Mouse (Mus musculus) thymus, postnatal 25 days (tissue): ENCODE measurements around the gene Gle1.
A peak's percentile ranks its signal among the peaks of the same experiment; 100 is the strongest.
"Not testable (repeated sequence)": the region's sequence is repeated elsewhere in the genome, so short reads cannot be mapped to it uniquely, and the experiment has no call there.

Source experiments
- DNase-seq: peaks from one replicate; pipeline ENCODE4 v3.0.0; 2022

The Gle1 gene

DNA sequence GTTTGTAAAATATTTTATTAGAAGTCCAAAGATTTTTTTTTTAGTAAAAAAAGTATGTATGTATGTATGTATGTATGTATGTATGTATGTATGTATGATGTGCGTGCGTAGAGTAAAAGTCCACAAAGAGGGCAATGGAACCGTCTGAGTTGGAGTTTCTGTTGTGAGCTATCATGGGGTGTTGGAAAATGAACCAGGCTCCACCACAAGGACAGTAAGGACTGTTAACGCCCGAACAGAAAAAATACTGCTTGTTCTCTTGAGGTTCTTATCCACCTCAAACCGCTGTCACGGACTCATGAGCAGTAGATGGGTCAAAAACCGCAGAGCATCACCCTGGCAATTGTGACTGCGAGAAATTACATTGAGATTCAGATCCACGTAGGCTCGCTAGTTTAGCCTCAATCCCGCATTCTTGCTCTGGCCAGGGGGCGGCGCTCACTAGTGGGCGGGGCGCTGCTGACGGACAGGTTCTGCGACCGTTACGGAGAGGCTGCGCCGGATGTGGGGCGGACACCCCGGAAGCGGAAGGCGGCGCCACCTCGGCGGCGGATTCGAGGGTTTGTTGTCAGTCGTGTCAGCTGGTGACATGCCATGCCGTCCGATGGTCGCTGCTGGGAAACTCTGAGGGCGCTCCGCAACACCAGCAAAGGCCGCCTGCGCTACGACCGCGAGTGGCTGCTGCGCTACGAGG lies at the start of gene Gle1:
Gene Gle1 (plus strand): TSS at position 521 of the 694 bp plus-strand sequence.
- DNase-seq: peak; percentile 98

GRCm38 (mm10) chr2:29886659-29887292 lies 48.5 kb upstream of the Gle1 start:
- not testable (repeated sequence) for DNase-seq

DNA sequence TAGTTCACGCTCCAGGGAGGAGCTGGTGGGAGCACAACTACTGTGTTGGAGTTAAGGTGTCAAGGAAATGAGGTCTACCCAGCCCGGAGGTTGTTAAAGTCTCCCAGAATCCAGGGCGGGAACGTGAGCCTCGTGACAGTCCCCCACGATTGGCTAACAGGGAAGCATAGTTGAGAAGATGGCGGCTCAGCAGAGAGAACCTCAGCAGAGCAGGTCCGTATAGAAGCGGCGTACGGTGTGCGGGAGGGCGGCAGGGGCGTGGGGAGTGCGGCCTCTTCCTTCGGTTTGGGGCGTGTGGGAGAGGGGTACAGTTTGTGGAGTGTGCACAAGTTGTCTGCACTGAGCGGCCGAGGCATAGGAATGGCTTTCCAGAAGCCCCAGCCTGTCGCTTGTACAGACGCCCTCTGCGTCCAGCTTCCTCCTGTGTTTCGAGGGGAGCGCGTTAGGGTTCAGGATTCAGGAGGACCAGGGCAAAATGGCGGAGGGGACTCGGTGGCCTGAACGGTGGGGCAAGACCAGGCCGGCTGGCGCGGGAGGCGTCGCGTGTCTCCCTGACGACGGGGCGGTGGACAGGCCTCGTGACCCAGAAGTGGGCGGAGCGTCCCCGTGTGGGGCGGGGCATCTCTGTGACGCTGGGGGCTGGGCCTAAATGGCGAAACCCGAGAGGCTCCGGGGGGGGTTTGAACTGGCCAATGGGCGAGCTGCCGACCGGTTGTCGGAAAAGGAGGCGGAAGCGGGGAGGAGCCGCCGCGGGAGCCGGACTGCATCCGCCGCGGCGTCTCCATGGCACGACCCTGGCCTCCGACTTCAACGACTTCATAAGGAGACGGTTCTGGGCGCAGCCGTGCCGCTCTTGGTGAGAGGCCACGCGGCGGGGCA lies 45.9 kb upstream of the Gle1 start, which contains the start of gene Odf2:
Gene Odf2 (plus strand): TSS at position 156 of the 879 bp plus-strand sequence.
- peak; percentile 100 for DNase-seq

DNA sequence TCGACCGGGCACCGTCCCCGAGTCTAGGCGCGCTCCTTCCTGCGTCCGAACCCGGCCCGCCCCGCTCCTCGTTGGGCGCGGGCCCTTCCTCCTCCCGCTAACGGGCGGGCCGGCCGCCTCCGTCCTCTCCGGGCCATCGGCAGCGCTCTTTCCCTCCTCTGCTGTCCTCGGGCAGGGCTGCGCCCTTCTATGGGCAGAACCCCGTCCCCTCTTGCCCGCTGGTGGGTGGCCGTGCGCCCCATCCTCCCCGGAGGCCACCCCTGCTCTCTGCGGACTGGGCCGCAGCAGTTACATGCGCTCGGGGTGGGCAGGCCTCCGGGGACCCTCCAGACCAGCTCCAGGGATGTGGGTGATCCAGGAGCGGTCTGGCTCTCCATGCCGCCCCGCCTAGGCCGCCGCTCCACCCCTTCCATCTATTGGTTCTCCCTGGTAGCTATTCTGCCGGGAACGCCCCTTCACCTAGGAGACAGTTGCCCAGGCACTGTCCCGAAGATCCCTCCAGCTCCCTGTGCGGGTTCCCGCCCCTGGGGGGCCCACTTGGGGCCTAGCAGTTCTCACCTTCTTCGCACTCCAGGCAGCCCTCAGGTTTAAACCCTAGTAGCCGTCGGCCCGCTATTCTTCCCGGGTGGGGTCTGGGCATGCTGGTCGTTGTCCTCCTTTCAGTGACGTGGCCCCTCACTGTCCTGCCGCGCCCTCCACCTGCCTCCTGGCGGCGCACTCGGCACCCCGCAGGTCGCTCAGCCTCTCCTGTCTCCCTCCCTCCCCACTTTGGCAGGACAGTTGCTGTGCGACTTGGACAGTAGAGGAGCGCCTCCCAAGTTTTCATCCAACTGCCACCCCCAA lies 45.0 kb upstream of the Gle1 start:
- peak; percentile 71 for DNase-seq

DNA sequence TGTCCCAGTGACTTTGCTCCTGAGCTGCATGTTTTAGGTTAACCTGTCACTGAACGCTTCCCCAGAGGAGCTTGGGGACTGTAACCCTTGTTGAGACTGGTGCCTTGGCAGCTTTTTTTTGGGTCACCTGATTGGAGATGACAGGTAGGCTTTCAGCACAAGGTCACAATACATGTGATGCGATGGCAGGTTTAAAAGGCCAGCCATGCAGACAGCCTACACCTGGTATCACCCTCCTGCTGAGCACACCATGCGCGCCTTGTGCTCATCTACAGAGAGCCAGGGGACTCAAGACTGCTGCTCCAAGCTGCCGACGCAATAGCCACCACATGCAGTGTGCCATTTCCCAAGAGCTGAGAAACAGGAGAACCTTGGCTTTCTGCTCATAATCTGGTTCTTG lies 43.5 kb upstream of the Gle1 start:
- no peak for DNase-seq

DNA sequence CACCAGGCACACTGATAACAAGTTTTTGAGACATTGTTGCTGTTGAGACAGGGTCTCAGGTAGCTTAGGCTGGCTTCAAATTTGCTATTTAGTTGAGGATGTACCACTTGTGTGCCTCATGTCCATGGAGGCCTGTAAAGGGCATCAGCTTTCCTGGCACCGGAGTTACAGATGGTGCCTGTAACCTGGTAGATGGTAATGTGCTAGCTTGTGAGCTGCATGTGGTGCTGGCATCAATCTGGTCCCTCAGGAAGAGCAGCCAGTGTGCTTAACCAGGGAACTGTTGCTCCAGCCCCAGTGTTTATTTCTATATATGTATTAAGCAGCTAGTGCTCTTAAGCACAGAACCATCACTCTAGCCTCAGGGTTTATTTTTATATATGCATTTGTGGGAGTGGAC lies 39.2 kb upstream of the Gle1 start:
- DNase-seq: no peak

DNA sequence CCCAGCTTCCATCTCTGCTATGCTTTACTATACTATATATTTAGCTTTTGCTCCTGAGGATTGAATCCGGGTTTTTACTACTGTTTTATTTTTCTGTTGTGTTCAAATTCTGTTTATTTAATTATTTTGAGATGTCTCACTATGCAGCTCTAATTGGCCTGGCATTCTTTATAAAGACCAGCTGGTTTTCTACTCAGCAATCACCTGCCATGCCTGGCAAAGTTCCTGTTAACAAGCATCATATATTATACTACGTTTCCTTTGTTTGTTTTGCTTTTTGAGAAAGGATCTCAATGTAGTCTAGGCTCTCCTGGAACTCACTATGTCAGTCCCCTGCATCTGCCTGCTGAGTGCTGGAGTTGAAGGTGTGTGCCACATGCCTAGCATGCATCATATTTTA lies 37.9 kb upstream of the Gle1 start:
- DNase-seq: no peak

- DNase-seq: no peak
Measured at GRCm38 (mm10) chr2:29898081-29898480, 37.1 kb upstream of the Gle1 start.

DNA sequence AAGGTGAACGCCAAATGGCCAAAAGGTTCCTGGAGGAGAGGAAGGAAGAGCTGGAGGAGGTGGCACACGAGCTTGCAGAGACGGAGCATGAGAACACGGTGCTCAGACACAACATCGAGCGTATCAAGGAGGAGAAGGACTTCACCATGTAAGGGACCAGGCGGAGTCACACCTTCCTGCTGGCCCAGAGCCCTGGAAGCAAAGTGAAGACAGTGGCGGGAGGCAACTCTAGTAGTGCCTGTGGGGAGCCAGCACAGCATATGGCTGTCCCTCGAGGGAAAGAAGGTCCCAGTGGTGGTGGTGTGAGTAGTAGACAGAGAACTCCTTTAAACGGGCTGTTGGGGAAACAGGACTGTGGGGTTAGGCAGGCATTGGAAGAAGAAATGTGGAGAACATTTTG lies 33.0 kb upstream of the Gle1 start:
- DNase-seq: no peak

DNA sequence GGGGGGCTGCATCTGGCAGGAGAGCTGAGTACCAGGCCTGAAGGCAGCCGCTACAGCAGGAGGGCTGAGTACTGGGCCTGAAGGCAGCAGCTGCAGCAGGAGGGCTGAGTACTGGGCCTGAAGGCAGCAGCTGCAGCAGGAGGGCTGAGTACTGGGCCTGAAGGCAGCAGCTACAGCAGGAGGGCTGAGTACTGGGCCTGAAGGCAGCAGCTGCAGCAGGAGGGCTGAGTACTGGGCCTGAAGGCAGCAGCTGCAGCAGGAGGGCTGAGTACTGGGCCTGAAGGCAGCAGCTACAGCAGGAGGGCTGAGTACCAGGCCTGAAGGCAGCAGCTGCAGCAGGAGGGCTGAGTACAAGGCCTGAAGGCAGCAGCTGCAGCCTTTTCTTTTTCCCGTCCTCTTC lies 27.1 kb upstream of the Gle1 start:
- not testable (repeated sequence) for DNase-seq

DNA sequence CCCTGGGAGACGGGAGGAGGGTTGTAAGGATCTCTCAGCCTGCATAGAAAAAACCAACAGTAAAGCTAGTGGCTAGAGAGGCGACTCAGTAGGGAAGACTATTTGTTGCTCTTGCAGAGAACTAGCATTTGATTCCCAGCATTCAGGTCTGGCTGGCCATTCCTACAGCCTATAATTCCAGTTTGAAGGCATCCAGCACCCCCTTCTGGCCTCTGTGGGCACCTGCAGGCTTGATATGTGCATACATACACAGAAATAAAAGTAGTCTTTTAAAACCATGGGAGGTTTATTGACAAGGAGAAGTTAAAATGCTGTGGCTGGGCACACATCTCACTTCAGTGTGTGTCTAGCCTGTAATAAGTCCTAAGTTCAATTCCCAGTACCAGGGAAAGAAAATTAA lies 25.2 kb upstream of the Gle1 start:
- peak; percentile 17 for DNase-seq

DNA sequence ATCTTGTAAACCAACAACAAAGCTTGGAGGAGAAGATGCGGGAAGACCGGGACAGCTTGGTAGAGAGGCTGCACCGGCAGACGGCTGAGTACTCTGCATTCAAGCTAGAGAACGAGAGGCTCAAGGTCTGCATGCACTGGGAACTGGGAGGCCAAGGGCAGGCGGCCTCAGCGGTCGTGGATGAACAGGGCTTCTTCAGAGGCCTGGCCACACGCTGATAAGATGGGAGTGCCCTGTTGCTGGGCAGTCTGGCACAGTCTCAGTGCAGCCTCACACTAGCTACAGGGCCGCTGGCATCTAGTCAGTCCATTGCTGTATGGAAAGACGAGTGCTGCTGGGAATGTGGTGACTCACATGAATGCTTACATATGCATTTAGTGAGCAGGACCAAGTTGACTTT lies 17.6 kb upstream of the Gle1 start:
- DNase-seq: no peak

DNA sequence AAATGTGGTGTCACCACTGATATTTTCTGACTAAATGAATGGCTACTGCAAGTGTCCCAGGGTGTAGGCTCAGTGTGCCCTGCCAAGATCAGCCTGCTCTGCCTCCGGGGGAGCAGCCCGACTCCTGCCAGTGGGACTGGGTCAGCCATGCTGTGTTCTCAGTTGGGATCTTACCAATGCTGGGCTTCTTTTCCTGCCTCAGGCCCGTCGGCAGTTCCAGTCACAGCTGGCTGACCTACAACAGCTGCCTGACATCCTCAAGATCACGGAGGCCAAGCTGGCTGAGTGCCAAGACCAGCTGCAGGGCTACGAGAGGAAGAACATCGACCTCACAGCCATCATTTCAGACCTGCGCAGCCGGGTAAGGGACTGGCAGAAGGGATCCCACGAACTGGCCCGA lies 13.2 kb upstream of the Gle1 start:
- peak; percentile 16 for DNase-seq

DNA sequence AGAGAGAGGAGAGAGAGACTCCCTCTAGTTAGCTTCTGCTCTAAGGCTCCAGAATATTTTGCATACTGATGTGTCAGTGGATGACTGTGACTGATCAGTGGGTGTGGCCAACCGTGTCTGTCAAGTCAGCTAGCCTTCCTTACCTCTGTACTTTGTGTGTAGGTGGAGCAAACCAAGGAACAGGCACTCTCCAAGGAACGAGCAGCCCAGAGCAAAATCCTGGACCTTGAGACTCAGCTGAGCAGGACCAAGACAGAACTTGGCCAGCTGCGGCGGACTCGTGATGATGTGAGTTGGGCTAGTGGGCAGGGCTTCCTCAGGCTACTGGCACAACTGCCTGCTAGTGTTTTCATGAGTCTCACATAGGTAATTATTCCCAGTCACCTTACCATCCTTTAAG lies 8.7 kb upstream of the Gle1 start:
- DNase-seq: no peak

DNA sequence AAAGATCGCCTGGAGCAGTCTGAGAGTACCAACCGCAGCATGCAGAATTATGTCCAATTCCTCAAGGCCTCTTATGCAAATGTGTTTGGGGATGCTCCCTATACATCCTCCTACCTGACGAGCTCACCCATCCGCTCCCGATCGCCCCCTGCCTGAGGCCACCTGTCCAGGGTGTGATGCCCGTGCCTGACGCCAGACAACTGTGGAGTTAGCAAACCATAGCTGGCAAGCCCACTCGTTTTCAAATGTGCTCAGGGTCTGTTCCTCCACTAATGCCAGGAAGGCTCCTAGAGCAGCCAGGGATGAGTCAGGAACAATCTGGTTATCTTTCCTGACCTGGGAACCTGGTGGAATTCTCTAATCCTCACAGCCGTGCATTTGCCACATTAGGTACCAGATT lies 4.7 kb upstream of the Gle1 start:
- DNase-seq: no peak

GRCm38 (mm10) chr2:29931194-29931593 lies 4.0 kb upstream of the Gle1 start:
- no peak for DNase-seq

GRCm38 (mm10) chr2:29940073-29940472 lies 4.8 kb downstream of the Gle1 start:
- DNase-seq: no peak

DNA sequence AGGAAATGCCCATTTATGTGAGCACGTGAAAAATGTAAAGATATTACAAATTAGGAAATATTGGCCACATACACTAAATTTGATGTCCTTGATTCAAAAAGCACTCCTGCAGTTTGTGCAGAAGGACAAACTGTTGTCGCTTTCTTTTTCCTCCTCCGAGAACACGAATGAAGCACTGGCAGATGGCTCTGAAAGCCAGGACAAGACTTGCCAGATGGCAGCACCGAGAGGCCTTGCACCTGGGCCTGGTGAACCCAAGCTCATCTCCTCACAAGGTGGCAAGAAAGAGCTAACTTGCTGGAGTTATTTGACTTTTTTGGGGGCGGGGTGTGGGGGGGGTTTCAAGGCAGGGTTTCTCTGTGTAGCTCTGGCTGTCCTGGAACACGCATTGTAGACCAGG lies 5.6 kb downstream of the Gle1 start:
- DNase-seq: no peak

DNA sequence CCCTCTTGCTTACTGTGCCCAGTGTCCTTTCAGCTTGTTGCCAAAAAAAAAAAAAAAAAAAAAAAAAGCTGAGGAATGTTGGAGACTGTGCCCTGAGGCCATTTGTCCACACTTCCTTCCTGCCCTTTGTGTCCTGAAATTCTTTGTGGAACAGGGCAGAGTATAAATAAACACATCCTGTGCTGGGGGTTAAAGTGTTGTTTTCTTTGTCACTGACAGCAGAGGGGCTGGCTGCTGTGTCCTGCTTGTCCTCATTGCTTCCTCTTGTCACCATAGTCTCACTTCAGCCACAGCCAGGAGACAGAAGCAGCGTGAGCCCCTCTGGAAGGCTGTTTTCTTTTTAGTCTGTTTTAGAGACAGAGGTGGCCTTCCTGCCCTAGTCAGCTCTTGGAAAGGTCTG lies 9.5 kb downstream of the Gle1 start:
- no peak for DNase-seq

DNA sequence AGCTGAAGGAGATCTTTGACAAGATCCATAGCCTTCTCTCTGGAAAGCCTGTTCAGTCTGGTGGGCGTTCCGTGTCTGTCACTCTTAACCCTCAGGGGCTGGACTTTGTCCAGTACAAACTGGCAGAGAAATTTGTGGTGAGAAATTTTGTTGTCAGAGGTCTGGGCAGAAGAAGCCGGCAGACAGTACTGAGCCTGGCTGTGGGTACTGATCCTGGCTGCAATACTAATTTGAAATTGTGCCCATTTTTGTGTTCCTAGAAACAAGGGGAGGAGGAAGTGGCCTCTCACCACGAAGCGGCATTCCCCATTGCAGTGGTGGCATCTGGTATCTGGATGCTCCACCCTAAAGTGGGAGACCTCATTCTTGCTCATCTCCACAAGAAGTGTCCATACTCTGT lies 13.7 kb downstream of the Gle1 start:
- DNase-seq: no peak

DNA sequence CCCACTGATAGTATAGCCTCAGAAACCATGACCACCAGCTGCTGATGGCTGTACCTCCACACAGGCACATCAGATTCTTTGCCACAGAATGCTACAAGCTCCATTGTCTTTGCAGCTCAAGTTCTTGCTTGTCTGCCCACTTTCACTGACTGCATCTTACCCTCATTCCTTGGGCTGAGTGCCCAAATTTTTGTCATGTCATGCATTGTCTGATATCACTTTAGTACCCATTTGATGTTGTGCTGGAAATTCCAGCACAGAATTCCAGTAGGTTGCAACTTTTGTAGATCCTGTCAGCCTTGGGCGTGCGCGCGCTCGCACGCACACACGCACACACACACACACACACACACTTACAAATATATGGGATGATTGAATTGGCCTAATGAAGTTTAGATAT lies 26.0 kb downstream of the Gle1 start:
- DNase-seq: no peak

DNA sequence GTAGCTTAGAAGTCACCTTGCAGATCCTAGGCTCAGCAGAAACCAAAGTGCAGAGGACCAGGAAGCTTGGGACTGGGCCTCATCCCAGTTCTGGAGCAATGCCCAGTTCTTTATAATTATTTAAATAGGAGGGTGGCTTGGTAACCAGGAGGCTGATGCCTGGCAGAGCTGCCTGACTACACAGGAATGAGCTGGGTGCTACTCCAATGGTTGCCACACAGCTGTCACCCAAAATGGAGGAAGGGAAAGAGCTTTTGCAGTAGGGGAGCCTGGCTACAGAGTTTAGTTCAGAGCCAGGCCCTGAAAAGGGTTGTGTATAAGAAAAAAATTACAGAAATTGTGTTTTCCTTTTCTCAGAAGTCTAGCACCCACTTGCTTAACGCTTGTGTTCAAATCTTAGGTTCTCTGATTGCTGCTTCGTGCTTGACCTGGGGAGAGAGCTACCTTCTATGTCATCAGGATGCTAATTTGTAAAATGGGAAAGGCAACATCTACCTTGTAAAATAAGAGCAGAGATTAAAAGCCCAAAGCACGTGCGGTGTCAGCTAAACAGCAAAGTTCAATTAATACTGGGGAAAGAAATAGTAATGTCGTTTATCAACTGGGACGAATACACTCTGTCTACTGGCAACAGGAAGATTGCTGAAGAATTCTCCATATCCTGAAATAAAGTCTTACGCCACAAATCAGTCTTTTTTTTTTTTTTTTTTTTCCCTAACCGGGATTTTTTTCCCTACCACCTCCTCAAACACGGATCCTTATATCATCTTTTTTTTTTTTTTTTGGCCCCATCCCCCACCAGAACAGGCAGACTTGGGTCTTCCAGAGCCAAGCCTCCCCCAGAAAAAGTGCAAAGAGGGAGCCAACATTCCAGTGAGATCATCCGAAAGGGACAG lies 29.4 kb downstream of the Gle1 start:
- DNase-seq: no peak
